Mouse (Mus musculus) frontal cortex, adult (tissue): ENCODE data around the gene Olfr1396.
"Not testable (repeated sequence)": the region's sequence is repeated elsewhere in the genome, so short reads cannot be mapped to it uniquely, and the experiment has no call there.

Experiments used
- ATAC-seq: cut with Nextera tagmentation; 2 replicates; pipeline ENCODE4 v1.9.2; 2017; ENCODE audit warnings: mild to moderate bottlenecking, moderate library complexity, mixed read lengths; ENCODE audit not compliant: low TSS enrichment

Gene Olfr1396

GRCm38 (mm10) chr11:49090551-49090950, 24.1 kb downstream of the Olfr1396 start:
- ATAC-seq: no peak

- ATAC-seq: no peak
Observed at GRCm38 (mm10) chr11:49089735-49090507, 24.8 kb downstream of the Olfr1396 start.

GRCm38 (mm10) chr11:49088990-49089652, 25.6 kb downstream of the Olfr1396 start:
- ATAC-seq: no peak

- no peak for ATAC-seq
Observed at GRCm38 (mm10) chr11:49087830-49088616, 26.7 kb downstream of the Olfr1396 start.

- no peak for ATAC-seq
Observed at GRCm38 (mm10) chr11:49086858-49087361, 27.8 kb downstream of the Olfr1396 start.

GRCm38 (mm10) chr11:49084875-49085274, 29.8 kb downstream of the Olfr1396 start:
- no peak for ATAC-seq

- no peak for ATAC-seq
Observed at GRCm38 (mm10) chr11:49084385-49084784, 30.3 kb downstream of the Olfr1396 start.

GRCm38 (mm10) chr11:49083808-49084207, 30.9 kb downstream of the Olfr1396 start:
- ATAC-seq: no peak

GRCm38 (mm10) chr11:49083146-49083545, 31.5 kb downstream of the Olfr1396 start:
- peak; percentile 76 for ATAC-seq

- no peak for ATAC-seq
Observed at GRCm38 (mm10) chr11:49081886-49082285, 32.8 kb downstream of the Olfr1396 start.

GRCm38 (mm10) chr11:49081356-49081755, 33.3 kb downstream of the Olfr1396 start:
- ATAC-seq: no peak

GRCm38 (mm10) chr11:49080636-49081035, 34.0 kb downstream of the Olfr1396 start:
- no peak for ATAC-seq

GRCm38 (mm10) chr11:49078719-49079118, 36.0 kb downstream of the Olfr1396 start:
- ATAC-seq: no peak

GRCm38 (mm10) chr11:49077012-49077411, 37.7 kb downstream of the Olfr1396 start:
- no peak for ATAC-seq

- not testable (repeated sequence) for ATAC-seq
Observed at GRCm38 (mm10) chr11:49076001-49076757, 38.5 kb downstream of the Olfr1396 start, which contains the start of gene Ifi47. Ifi47 (plus strand) TSS chr11:49076587.

GRCm38 (mm10) chr11:49068358-49068757, 46.3 kb downstream of the Olfr1396 start:
- no peak for ATAC-seq

GRCm38 (mm10) chr11:49063713-49064469, 50.8 kb downstream of the Olfr1396 start, which contains the start of gene Tgtp2:
Tgtp2 (minus strand) TSS chr11:49064206.
- ATAC-seq: not testable (repeated sequence)

- not testable (repeated sequence) for ATAC-seq
Observed at GRCm38 (mm10) chr11:49061865-49062264, 52.8 kb downstream of the Olfr1396 start.

GRCm38 (mm10) chr11:49060061-49060460, 54.6 kb downstream of the Olfr1396 start:
- ATAC-seq: not testable (repeated sequence)
